Mouse (Mus musculus): Measurements from ENCODE around the gene Cts7. TPM values are rescaled to one million over a fixed set of nuclear protein-coding genes. Genes with fewer than 3 reads are reported as not detected.

Cts7 gene
- polyA plus RNA-seq (2017; shearing (Covaris generic)) = not detected

DNA sequence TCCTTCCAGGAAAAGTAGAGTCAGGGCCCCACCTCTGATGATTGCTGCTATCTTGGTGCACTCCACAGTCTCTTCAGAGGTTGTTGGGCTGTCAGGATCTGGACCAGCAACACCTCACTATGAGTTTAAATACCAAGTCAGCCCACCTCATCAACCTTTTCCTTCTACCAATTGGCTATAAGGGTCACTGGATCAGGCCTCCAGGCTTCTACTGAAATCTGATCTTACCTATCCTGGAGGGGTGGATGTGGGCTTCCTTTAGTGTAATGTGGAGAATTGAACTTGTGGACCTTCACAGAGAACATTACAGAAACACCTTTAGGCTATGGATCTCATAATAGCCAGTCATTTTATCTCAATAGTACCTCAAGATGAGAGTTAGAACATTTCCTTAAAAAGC lies at the start of gene Cts7:
Cts7 (minus strand) TSS at position 101 of the 400 bp plus-strand sequence.

Other genes starting within 250 kb of the Cts7 start
- gene Ctsr, start 193.9 kb downstream of the Cts7 start, polyA plus RNA-seq (2017; shearing (Covaris generic)) = not detected
- not detected for gene Cts6, start 154.8 kb downstream of the Cts7 start, polyA plus RNA-seq (2017; shearing (Covaris generic))
- 0.07 TPM for gene Cts8, start 102.8 kb downstream of the Cts7 start, polyA plus RNA-seq (2017; shearing (Covaris generic))
- not detected for gene Gm49398, start 69.4 kb downstream of the Cts7 start, polyA plus RNA-seq (2017; shearing (Covaris generic))
- not detected for gene Ctsm, start 183.6 kb upstream of the Cts7 start, polyA plus RNA-seq (2017; shearing (Covaris generic))
- gene Gm49352, start 210.0 kb upstream of the Cts7 start, polyA plus RNA-seq (2017; shearing (Covaris generic)) = not detected
- gene Cts3, start 211.9 kb upstream of the Cts7 start, polyA plus RNA-seq (2017; shearing (Covaris generic)) = not detected

Data from CD4-positive, CD25-positive, alpha-beta regulatory T cell (primary cell).